Mouse (Mus musculus): ENCODE results near the gene Plvap. TPM values are rescaled to one million over a fixed set of nuclear protein-coding genes. Genes with fewer than 3 reads are reported as not detected.

Gene Plvap
- polyA plus RNA-seq, 1 experiment, result 0.18 TPM

- Histone ChIP-seq H3K9me3 (ENCODE audit: control insufficient read depth, low read length) (no peaks in the 10 kb centered on the region), H3K4me1 (ENCODE audit: control insufficient read depth) (peaks cover 20% of the 10 kb centered on the region), H3K4me3 (replicated peaks) (no peak overlapping the region), H3K36me3 (ENCODE audit: control insufficient read depth) (no peaks in the 10 kb centered on the region), H3K27me3 (ENCODE audit: control insufficient read depth) (peaks cover 14% of the 10 kb centered on the region)
- TF ChIP-seq GATA1 (IDR thresholded peaks at IDR 0.05; ENCODE audit: low read length), result no peak
- TF ChIP-seq TAL1 (IDR thresholded peaks at IDR 0.05; ENCODE audit: low read length), result no peak
These were observed 1.6 kb upstream of the Plvap start for GRCm38 (mm10) chr8:71513018-71513754.

GRCm38 (mm10) chr8:71509316-71509715 lies 2.2 kb downstream of the Plvap start:
- TF ChIP-seq TAL1 (IDR thresholded peaks at IDR 0.05; ENCODE audit: low read length) (no peak), GATA1 (IDR thresholded peaks at IDR 0.05; ENCODE audit: low read length) (no peak)

GRCm38 (mm10) chr8:71507589-71508104 lies 3.9 kb downstream of the Plvap start:
- Histone ChIP-seq H3K36me3 (ENCODE audit: control insufficient read depth) (no peaks in the 10 kb centered on the region), H3K27me3 (ENCODE audit: control insufficient read depth) (peaks cover 32% of the 10 kb centered on the region), H3K9me3 (ENCODE audit: control insufficient read depth, low read length) (no peaks in the 10 kb centered on the region), H3K4me3 (replicated peaks) (peak overlapping the region; percentile 29), H3K4me1 (ENCODE audit: control insufficient read depth) (peaks cover 25% of the 10 kb centered on the region)
- TF ChIP-seq TAL1 (IDR thresholded peaks at IDR 0.05; ENCODE audit: low read length), result no peak
- no peak for TF ChIP-seq GATA1 (IDR thresholded peaks at IDR 0.05; ENCODE audit: low read length)

More at GRCm38 (mm10) chr8:71509316-71509715, 2.2 kb downstream of the Plvap start:
- H3K4me3 ChIP-seq (replicated peaks), result no peak overlapping the region
- no peaks in the 10 kb centered on the region for H3K36me3 ChIP-seq (ENCODE audit: control insufficient read depth)
- peaks cover 29% of the 10 kb centered on the region for H3K4me1 ChIP-seq (ENCODE audit: control insufficient read depth)
- peaks cover 32% of the 10 kb centered on the region for H3K27me3 ChIP-seq (ENCODE audit: control insufficient read depth)
- no peaks in the 10 kb centered on the region for H3K9me3 ChIP-seq (ENCODE audit: control insufficient read depth, low read length)

- no peaks in the 10 kb centered on the region for H3K9me3 ChIP-seq (ENCODE audit: control insufficient read depth, low read length)
- no peak overlapping the region for H3K4me3 ChIP-seq (replicated peaks)
- peaks cover 10% of the 10 kb centered on the region for H3K4me1 ChIP-seq (ENCODE audit: control insufficient read depth)
- H3K36me3 ChIP-seq (ENCODE audit: control insufficient read depth), result no peaks in the 10 kb centered on the region
- TF ChIP-seq GATA1 (IDR thresholded peaks at IDR 0.05; ENCODE audit: low read length) (no peak), TAL1 (IDR thresholded peaks at IDR 0.05; ENCODE audit: low read length) (no peak)
- H3K27me3 ChIP-seq (ENCODE audit: control insufficient read depth), result peaks cover 32% of the 10 kb centered on the region
These were observed 5.6 kb downstream of the Plvap start for GRCm38 (mm10) chr8:71505979-71506378.

- Histone ChIP-seq H3K4me3 (replicated peaks) (no peak overlapping the region), H3K27me3 (ENCODE audit: control insufficient read depth) (peaks cover 32% of the 10 kb centered on the region), H3K4me1 (ENCODE audit: control insufficient read depth) (peaks cover 9% of the 10 kb centered on the region), H3K36me3 (ENCODE audit: control insufficient read depth) (no peaks in the 10 kb centered on the region), H3K9me3 (ENCODE audit: control insufficient read depth, low read length) (no peaks in the 10 kb centered on the region)
- TF ChIP-seq GATA1 (IDR thresholded peaks at IDR 0.05; ENCODE audit: low read length), result no peak
- TF ChIP-seq TAL1 (IDR thresholded peaks at IDR 0.05; ENCODE audit: low read length), result no peak
These were observed 6.2 kb downstream of the Plvap start for GRCm38 (mm10) chr8:71505326-71505725.

- TF ChIP-seq TAL1 (IDR thresholded peaks at IDR 0.05; ENCODE audit: low read length) (no peak), GATA1 (IDR thresholded peaks at IDR 0.05; ENCODE audit: low read length) (no peak)
- no peak overlapping the region for H3K4me3 ChIP-seq (replicated peaks)
- no peaks in the 10 kb centered on the region for H3K9me3 ChIP-seq (ENCODE audit: control insufficient read depth, low read length)
- no peaks in the 10 kb centered on the region for H3K36me3 ChIP-seq (ENCODE audit: control insufficient read depth)
- peaks cover 26% of the 10 kb centered on the region for H3K27me3 ChIP-seq (ENCODE audit: control insufficient read depth)
- H3K4me1 ChIP-seq (ENCODE audit: control insufficient read depth), result peaks cover 9% of the 10 kb centered on the region
These were observed 7.2 kb downstream of the Plvap start for GRCm38 (mm10) chr8:71504349-71504748.

- Histone ChIP-seq H3K27me3 (ENCODE audit: control insufficient read depth) (no peaks in the 10 kb centered on the region), H3K9me3 (ENCODE audit: control insufficient read depth, low read length) (no peaks in the 10 kb centered on the region), H3K4me3 (replicated peaks) (no peak overlapping the region), H3K4me1 (ENCODE audit: control insufficient read depth) (peaks cover 4% of the 10 kb centered on the region), H3K36me3 (ENCODE audit: control insufficient read depth) (no peaks in the 10 kb centered on the region)
- TF ChIP-seq GATA1 (IDR thresholded peaks at IDR 0.05; ENCODE audit: low read length) (no peak), TAL1 (IDR thresholded peaks at IDR 0.05; ENCODE audit: low read length) (no peak)
These were observed 12.5 kb downstream of the Plvap start for GRCm38 (mm10) chr8:71498816-71499690.

- Histone ChIP-seq H3K36me3 (ENCODE audit: control insufficient read depth) (peaks cover 5% of the 10 kb centered on the region), H3K4me3 (replicated peaks) (no peak overlapping the region), H3K4me1 (ENCODE audit: control insufficient read depth) (peaks cover 4% of the 10 kb centered on the region), H3K9me3 (ENCODE audit: control insufficient read depth, low read length) (no peaks in the 10 kb centered on the region), H3K27me3 (ENCODE audit: control insufficient read depth) (no peaks in the 10 kb centered on the region)
- no peak for TF ChIP-seq TAL1 (IDR thresholded peaks at IDR 0.05; ENCODE audit: low read length)
- no peak for TF ChIP-seq GATA1 (IDR thresholded peaks at IDR 0.05; ENCODE audit: low read length)
These were observed 13.6 kb downstream of the Plvap start for GRCm38 (mm10) chr8:71497881-71498501.

Measured in erythroblast, embryonic 14.5 days (primary cell).